Mouse (Mus musculus): ENCODE measurements around the gene Spdef.

The Spdef gene

DNA sequence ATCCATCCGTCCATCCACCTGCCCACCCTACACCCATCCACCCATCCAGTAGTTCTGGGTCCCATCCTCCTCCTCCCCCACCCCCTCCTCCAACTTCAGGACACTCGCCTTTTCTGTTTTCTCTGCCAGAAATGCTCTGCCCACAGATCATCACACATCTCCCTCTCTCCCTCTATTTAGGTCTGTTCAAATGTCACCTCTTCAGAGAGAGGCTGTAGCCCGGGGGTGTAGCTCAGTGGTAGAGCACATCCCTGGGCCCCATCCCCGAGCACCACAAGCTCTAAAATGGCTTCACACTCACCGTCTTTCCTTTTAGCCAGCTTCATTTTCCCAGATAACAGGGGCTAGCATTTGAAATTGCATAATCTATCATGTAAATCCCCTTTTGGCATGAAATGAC lies 51.0 kb downstream of the Spdef start:
- no peak for DNase-seq (ENCODE audit: low read depth, low spot score)
- Histone ChIP-seq H3K36me3 (ENCODE audit: control insufficient read depth, insufficient read depth, low read length, poor library complexity, severe bottlenecking) (no peaks in the 10 kb centered on the region), H3K27me3 (ENCODE audit: control insufficient read depth, insufficient read depth, low read length, poor library complexity, severe bottlenecking) (no peaks in the 10 kb centered on the region)

DNA sequence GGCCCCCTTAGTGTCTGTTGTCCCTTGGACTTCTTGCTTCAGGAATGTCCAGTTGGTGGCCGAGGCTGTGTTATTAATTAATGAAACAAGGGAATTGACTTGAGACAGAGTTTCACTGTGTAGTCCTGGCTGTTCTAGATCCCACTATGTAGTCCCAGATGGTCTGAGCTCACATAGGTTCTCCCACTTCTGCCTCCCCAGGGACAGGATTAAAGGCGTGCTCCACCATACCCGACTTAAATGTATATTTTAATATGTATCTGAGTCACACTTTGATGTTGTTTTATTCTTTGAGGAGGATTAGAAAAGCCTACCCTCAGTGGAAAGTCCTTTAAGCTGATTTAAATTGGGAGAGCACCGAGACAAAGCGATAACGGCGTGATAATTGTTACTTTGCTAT lies 52.5 kb downstream of the Spdef start:
- H3K36me3 ChIP-seq (ENCODE audit: control insufficient read depth, insufficient read depth, low read length, poor library complexity, severe bottlenecking) = no peaks in the 10 kb centered on the region
- no peaks in the 10 kb centered on the region for H3K27me3 ChIP-seq (ENCODE audit: control insufficient read depth, insufficient read depth, low read length, poor library complexity, severe bottlenecking)

DNA sequence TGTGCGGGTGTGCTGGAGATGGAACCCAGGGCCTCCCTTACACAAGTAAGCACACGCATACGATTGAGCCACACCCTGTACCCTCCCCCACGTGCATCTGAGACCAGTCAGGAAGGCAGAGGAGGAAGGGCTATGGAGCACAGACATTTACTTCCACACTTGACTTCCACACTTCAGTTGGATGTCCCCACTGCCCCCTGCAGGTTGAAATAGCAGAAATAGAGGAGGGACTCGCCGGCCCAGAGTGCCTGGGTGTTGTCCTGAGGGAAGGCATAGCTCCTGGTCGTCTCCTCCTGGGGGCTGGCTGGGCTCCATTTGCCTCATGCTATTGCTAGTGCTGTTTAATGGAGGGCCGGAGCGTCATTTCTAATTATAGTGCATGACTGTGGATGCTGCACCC lies 53.3 kb downstream of the Spdef start:
- DNase-seq (ENCODE audit: low read depth, low spot score) = peak; percentile 27
- Histone ChIP-seq H3K27me3 (ENCODE audit: control insufficient read depth, insufficient read depth, low read length, poor library complexity, severe bottlenecking) (no peaks in the 10 kb centered on the region), H3K36me3 (ENCODE audit: control insufficient read depth, insufficient read depth, low read length, poor library complexity, severe bottlenecking) (no peaks in the 10 kb centered on the region)

More for the DNA sequence above, 52.5 kb downstream of the Spdef start:
- no peak for DNase-seq (ENCODE audit: low read depth, low spot score)

DNA sequence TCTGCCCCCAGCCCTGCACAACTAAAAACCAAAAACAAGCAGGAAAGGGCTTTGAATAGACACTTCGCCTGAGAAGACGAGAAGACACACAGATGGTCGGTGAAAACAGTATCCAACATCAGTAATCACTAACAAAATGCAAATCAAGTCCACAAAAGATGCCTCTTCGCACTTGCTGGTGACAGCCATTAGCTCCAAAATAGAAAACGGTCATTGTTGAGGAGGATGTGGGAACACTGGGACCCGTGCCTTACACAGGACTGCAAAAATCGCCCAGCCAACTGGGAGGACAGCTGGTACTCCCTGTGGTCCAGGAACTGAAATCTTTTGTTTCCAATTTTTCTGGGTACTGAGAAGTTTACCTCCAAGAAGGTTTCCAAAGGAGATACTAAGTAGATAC lies 54.8 kb downstream of the Spdef start:
- DNase-seq (ENCODE audit: low read depth, low spot score) = no peak
- Histone ChIP-seq H3K27me3 (ENCODE audit: control insufficient read depth, insufficient read depth, low read length, poor library complexity, severe bottlenecking) (no peaks in the 10 kb centered on the region), H3K36me3 (ENCODE audit: control insufficient read depth, insufficient read depth, low read length, poor library complexity, severe bottlenecking) (no peaks in the 10 kb centered on the region)

DNA sequence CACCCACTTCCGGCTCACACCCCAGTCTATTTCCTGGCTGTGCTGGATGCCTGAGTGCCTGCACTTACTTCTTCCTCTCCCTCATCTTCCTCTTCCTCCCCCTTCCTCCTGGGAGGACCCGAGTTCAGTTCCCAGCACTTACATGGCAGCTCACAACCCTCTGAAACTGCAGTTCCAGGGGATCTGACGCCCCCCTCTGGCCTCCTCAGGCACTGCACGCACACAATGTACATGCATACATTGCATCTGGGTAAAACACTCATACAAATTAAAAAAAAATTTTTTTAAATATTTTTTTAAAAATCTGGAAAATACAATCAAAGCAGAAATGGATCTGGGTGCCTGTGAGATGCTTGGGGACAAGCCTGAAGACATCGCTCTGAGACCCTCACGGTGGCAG lies 57.0 kb downstream of the Spdef start:
- no peak for DNase-seq (ENCODE audit: low read depth, low spot score)
- H3K36me3 ChIP-seq (ENCODE audit: control insufficient read depth, insufficient read depth, low read length, poor library complexity, severe bottlenecking) = no peaks in the 10 kb centered on the region

More for the DNA sequence above, 57.0 kb downstream of the Spdef start:
- H3K27me3 ChIP-seq (ENCODE audit: control insufficient read depth, insufficient read depth, low read length, poor library complexity, severe bottlenecking) = no peaks in the 10 kb centered on the region

Measured in splenic B cell, adult 2 months (primary cell).